Mouse (Mus musculus) midbrain, postnatal 0 days (tissue): ENCODE measurements at regions not wholly inside any gene's neighbourhood (a gene's known extent, or its start where the extent isn't known, plus 50 kb on each side); places are given as distances from the start of the nearest gene placed in this dataset.

Experiments
- ATAC-seq: fragments of 200-750 bp; cut with Nextera tagmentation; 2 replicates; pipeline ENCODE4 v1.8.0; 2017; ENCODE audit warnings: moderate number of reproducible peaks, mild to moderate bottlenecking, moderate TSS enrichment, moderate library complexity; ENCODE audit not compliant: low FRiP score
- DNase-seq: peaks from one replicate; pipeline ENCODE4 v3.0.0-alpha.2; 2015; ENCODE audit warnings: low spot score
- H3K27ac ChIP-seq: fragments of 300-500 bp; sonication (generic); 2 replicates; pipeline ENCODE4 v1.5.1; 2014; ENCODE audit warnings: low read depth, mild to moderate bottlenecking, low read length, mixed read lengths
- H3K27me3 ChIP-seq: fragments of 300-500 bp; sonication (generic); 2 replicates; pipeline ENCODE4 v1.6.1; 2014; ENCODE audit warnings: low read length, control low read depth, mixed read lengths; ENCODE audit not compliant: insufficient read depth
- H3K36me3 ChIP-seq: fragments of 300-500 bp; sonication (generic); 2 replicates; pipeline ENCODE4 v1.6.1; 2014; ENCODE audit warnings: low read length, control low read depth, mixed read lengths; ENCODE audit not compliant: insufficient read depth
- H3K4me1 ChIP-seq: fragments of 300-500 bp; sonication (generic); 2 replicates; pipeline ENCODE4 v1.6.1; 2014; ENCODE audit warnings: mild to moderate bottlenecking, control low read depth, antibody characterized with exemption, low read length, mixed read lengths; ENCODE audit not compliant: insufficient read depth
- H3K4me2 ChIP-seq: fragments of 300-500 bp; sonication (generic); 2 replicates; pipeline ENCODE4 v1.6.1; 2014; ENCODE audit warnings: low read depth, mild to moderate bottlenecking, low read length, mixed read lengths; ENCODE audit not compliant: poor library complexity, severe bottlenecking
- H3K4me3 ChIP-seq: fragments of 300-500 bp; sonication (generic); 2 replicates; pipeline ENCODE4 v1.5.1; 2014; ENCODE audit warnings: low read depth, mild to moderate bottlenecking, low read length, moderate library complexity
- H3K9ac ChIP-seq: fragments of 300-500 bp; sonication (generic); replicated peaks from 2 replicates; pipeline ENCODE4 v1.6.1; 2014; ENCODE audit warnings: mild to moderate bottlenecking, low read length, moderate library complexity, mixed read lengths; ENCODE audit not compliant: poor library complexity, severe bottlenecking
- H3K9me3 ChIP-seq: fragments of 300-500 bp; sonication (generic); 2 replicates; pipeline ENCODE4 v1.6.1; 2016; ENCODE audit warnings: low read length, control low read depth
- CTCF ChIP-seq: IDR thresholded peaks from 2 replicates; pipeline ENCODE4 v1.5.1; 2016; ENCODE audit warnings: antibody characterized with exemption, mild to moderate bottlenecking
- WGBS: fragments of 180-500 bp; shearing (Covaris S2); extraction: QIAGEN DNeasy Blood & Tissue Kit; methylation state at CpG from one replicate; pipeline ENCODE4 v1.1.7; 2014; 5-methylcytosine and 5-hydroxymethylcytosine counted together

DNA sequence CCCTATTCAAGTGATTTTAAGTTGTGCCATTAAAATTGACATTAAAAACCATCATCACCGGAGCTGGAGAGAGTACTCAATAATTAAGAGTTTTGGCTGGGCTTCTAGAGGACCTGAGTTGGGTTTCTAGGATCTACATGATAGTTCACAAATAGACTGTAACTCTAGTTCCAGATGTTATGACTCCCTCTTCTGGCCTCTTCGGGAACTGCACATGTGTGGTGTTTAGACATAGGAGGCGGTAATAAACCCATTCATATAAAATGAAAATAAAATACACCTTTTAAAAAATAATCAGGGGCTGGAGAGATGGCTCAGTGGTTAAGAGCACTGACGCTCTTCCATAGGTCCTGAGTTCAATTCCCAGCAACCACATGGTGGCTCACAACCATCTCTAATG lies 227.1 kb upstream of the Vstm2b start:
- ATAC-seq, result no peak

GRCm38 (mm10) chr7:40672348-40672747 lies 225.8 kb upstream of the Vstm2b start:
- Histone ChIP-seq H3K4me3 (no peak overlapping the region), H3K36me3 (no peaks in the 10 kb centered on the region), H3K9ac (no peak overlapping the region), H3K9me3 (no peaks in the 10 kb centered on the region), H3K4me2 (no peak overlapping the region), H3K27ac (no peak overlapping the region), H3K27me3 (no peaks in the 10 kb centered on the region), H3K4me1 (no peaks in the 10 kb centered on the region)
- DNase-seq (no peak), ATAC-seq (no peak)
- TF ChIP-seq CTCF, result no peak
- WGBS, result 92% methylated on average over 1 of the region's 1 CpGs

More for the DNA sequence above, 227.1 kb upstream of the Vstm2b start:
- Histone ChIP-seq H3K4me1 (no peaks in the 10 kb centered on the region), H3K36me3 (no peaks in the 10 kb centered on the region), H3K27ac (no peak overlapping the region), H3K9ac (no peak overlapping the region), H3K4me2 (no peak overlapping the region), H3K4me3 (no peak overlapping the region), H3K9me3 (no peaks in the 10 kb centered on the region), H3K27me3 (no peaks in the 10 kb centered on the region)
- WGBS, result 97% methylated on average over 4 of the region's 4 CpGs
- no peak for DNase-seq
- peak; percentile 38 for TF ChIP-seq CTCF

GRCm38 (mm10) chr7:40674397-40674796 lies 223.7 kb upstream of the Vstm2b start:
- Histone ChIP-seq H3K9me3 (no peaks in the 10 kb centered on the region), H3K27ac (no peak overlapping the region), H3K27me3 (no peaks in the 10 kb centered on the region), H3K36me3 (no peaks in the 10 kb centered on the region), H3K4me3 (no peak overlapping the region), H3K4me2 (no peak overlapping the region), H3K9ac (no peak overlapping the region), H3K4me1 (no peaks in the 10 kb centered on the region)
- DNase-seq (no peak), ATAC-seq (no peak)
- TF ChIP-seq CTCF, result no peak
- 42% methylated on average over 3 of the region's 3 CpGs for WGBS

DNA sequence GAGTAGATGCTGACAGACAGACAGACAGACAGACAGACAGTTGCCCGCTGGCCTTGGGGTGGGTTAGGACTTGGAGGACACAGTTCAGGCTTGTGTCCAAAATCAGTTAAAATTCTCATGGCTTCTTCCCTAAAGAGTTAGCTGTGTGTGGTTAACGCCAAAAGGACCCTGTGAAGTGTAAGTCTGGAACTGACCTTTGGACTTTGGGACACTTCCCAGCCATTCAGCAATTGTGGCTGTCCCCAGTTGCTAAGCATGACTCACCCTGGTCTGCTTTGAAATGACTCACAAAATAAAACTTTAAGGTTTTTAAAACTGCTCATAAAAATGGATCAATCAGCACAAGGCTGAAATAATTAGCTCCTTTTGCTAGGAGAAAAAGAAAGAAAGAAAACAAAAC lies 220.5 kb upstream of the Vstm2b start:
- no peak for DNase-seq
- WGBS, result 66% methylated on average over 2 of the region's 2 CpGs
- no peaks in the 10 kb centered on the region for H3K36me3 ChIP-seq
- no peak overlapping the region for H3K27ac ChIP-seq
- no peaks in the 10 kb centered on the region for H3K9me3 ChIP-seq
- H3K9ac ChIP-seq, result no peak overlapping the region
- no peak overlapping the region for H3K4me3 ChIP-seq
- no peak for ATAC-seq
- H3K4me1 ChIP-seq, result 0 out of 2 replicates have a peak, but pooled peaks cover 11% of the 10 kb centered on the region
- no peak overlapping the region for H3K4me2 ChIP-seq
- TF ChIP-seq CTCF, result no peak
- no peaks in the 10 kb centered on the region for H3K27me3 ChIP-seq

DNA sequence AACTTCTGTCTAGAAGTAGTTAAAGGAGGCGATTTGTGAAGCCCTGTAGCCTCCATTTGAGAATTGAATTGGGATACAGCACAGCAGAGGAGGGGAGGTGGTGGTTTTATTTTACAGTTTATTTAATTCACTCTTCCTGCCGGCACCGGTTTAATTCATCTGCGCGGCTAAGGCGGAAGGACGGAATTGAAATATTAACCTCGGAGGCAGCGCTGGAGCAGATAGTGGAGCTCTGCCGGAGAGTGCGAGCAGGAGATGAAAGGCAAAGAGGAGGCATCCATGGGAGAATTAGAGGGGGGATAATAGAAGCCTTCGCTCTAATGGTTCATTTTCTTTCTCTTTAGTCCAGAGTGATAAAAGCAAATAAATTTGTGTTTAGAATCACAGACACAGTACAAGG lies 217.6 kb upstream of the Vstm2b start:
- no peak for DNase-seq
- no peak overlapping the region for H3K4me3 ChIP-seq
- no peaks in the 10 kb centered on the region for H3K36me3 ChIP-seq
- H3K9me3 ChIP-seq, result no peaks in the 10 kb centered on the region
- TF ChIP-seq CTCF, result no peak
- peak overlapping the region; percentile 7; the same call in 1 of the 2 replicates for H3K4me2 ChIP-seq
- 9% methylated on average over 12 of the region's 12 CpGs for WGBS
- H3K9ac ChIP-seq, result no peak overlapping the region
- H3K27ac ChIP-seq, result no peak overlapping the region
- H3K27me3 ChIP-seq, result no peaks in the 10 kb centered on the region
- peak; percentile 62 for ATAC-seq
- H3K4me1 ChIP-seq, result 0 out of 2 replicates have a peak, but pooled peaks cover 11% of the 10 kb centered on the region

DNA sequence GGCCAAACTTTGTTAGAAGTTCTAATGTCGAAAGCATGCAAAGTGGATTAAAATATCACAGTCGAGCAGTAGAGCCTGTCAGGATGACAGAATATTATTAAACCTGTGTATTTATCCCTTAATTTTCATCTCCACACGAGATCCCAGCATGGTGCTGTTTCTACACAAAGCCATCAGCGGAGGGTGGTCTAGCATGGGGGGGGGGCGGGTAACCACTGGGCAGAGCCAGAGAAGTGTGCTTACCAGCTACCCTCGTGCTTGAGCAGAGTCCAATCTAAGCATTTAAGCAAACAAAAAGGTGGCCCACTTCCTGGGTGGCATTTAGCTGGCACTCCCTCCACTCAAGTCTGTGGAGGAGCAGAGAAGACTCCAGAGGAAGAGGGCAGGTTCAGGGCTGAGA lies 217.1 kb upstream of the Vstm2b start:
- no peak for TF ChIP-seq CTCF
- no peak overlapping the region for H3K27ac ChIP-seq
- H3K36me3 ChIP-seq, result no peaks in the 10 kb centered on the region
- peak overlapping the region; percentile 7; the same call in 1 of the 2 replicates for H3K4me2 ChIP-seq
- H3K9me3 ChIP-seq, result no peaks in the 10 kb centered on the region
- ATAC-seq (peak; percentile 22; the same call in 1 of the 2 replicates), DNase-seq (no peak)
- no peaks in the 10 kb centered on the region for H3K27me3 ChIP-seq
- 13% methylated on average over 6 of the region's 6 CpGs for WGBS
- H3K9ac ChIP-seq, result no peak overlapping the region
- 0 out of 2 replicates have a peak, but pooled peaks cover 11% of the 10 kb centered on the region for H3K4me1 ChIP-seq
- no peak overlapping the region for H3K4me3 ChIP-seq
